Mouse (Mus musculus) small intestine, adult 2 months (tissue): ENCODE data around the gene Reck. TPM values are rescaled to one million over a fixed set of nuclear protein-coding genes. Genes with fewer than 3 reads are reported as not detected.
A peak's percentile ranks its signal among the peaks of the same experiment; 100 is the strongest.

Source experiments
- H3K27ac ChIP-seq: fragments of 200-500 bp; 2 replicates; pipeline ENCODE4 v1.5.1; 2012; ENCODE audit warnings: low read depth, low read length, control low read depth, inconsistent platforms; ENCODE audit not compliant: insufficient read depth
- H3K27me3 ChIP-seq: fragments of 200-500 bp; 2 replicates; pipeline ENCODE4 v1.6.1; 2012; ENCODE audit warnings: mild to moderate bottlenecking, moderate library complexity, low read length, inconsistent platforms; ENCODE audit not compliant: control insufficient read depth, insufficient read depth
- H3K36me3 ChIP-seq: fragments of 200-500 bp; 2 replicates; pipeline ENCODE4 v1.6.1; 2012; ENCODE audit warnings: mild to moderate bottlenecking, low read length, control low read depth, inconsistent platforms; ENCODE audit not compliant: control insufficient read depth, insufficient read depth
- H3K4me1 ChIP-seq: fragments of 200-500 bp; 2 replicates; pipeline ENCODE4 v1.6.1; 2012; ENCODE audit warnings: low read length, inconsistent platforms, mixed read lengths; ENCODE audit not compliant: control insufficient read depth, insufficient read depth, insufficient read length
- H3K4me3 ChIP-seq: fragments of 200-500 bp; 2 replicates; pipeline ENCODE4 v1.5.1; 2012; ENCODE audit warnings: low read depth, mild to moderate bottlenecking, control low read depth, inconsistent platforms, low read length, moderate library complexity
- CTCF ChIP-seq: fragments of 200-500 bp; IDR thresholded peaks from 2 replicates; pipeline ENCODE4 v1.5.1; 2012; ENCODE audit warnings: low read depth, mild to moderate bottlenecking, control low read depth, inconsistent platforms, low read length, moderate library complexity, mixed read lengths; ENCODE audit not compliant: insufficient replicate concordance, insufficient read length; ENCODE audit errors: extremely low read depth
- POLR2A ChIP-seq: fragments of 200-500 bp; IDR thresholded peaks from 2 replicates; pipeline ENCODE4 v1.6.1; 2012; ENCODE audit warnings: low read depth, mild to moderate bottlenecking, control low read depth, inconsistent platforms, low read length, moderate library complexity
- WGBS: fragments of 180-500 bp; shearing (Covaris S2); methylation state at CpG from one replicate; pipeline ENCODE4 v1.1.7; 2018; 5-methylcytosine and 5-hydroxymethylcytosine counted together
- polyA plus RNA-seq: library from polyadenylated mRNA; depleted of rRNA; stranded (reverse); fragments of >200 nt; gene quantifications from 2 replicates; pipeline ENCODE4 v1.2.3, GENCODE M21; 2012

Gene Reck
- polyA plus RNA-seq, 1 experiment, result 2.1 TPM

- TF ChIP-seq POLR2A, result no peak
- TF ChIP-seq CTCF, result peak; percentile 79
- under 1% methylated on average over 45 of the region's 45 CpGs for WGBS
Observed at GRCm38 (mm10) chr4:43957292-43957845, 82.0 kb downstream of the Reck start, which contains the start of gene Glipr2. Glipr2 (plus strand) TSS chr4:43957401.

DNA sequence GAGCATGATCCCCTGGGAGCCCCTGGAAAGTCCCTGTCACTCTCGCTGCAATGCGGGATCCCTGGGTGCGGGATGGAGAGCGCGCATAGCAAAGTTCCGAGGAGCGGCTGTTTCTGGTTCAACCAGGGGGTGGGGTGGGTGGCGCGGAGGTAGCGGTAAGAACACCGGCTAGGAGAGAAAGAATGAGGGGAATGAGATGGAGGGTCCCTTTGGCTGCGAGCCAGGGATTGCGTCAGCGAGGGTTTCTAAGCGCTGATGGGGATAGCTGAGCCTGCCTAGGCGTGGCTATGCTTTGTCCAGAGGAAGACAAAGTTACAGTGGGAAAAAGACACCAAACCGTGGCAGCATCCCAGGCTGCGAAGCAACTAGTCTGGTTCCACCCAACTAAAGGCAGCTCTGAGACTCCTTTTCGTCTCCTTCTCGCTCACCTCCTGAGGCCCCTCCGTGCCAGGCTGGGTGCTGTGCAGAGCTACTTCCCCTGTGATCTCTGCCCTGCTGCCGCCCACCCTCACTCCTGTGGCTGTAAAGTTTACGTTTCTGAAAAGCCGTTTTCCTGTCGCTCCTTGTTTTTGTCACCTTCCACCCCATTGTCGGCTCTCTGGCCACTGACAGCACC lies 82.6 kb downstream of the Reck start:
- peaks cover 44% of the 10 kb centered on the region for H3K4me1 ChIP-seq
- H3K36me3 ChIP-seq, result no peaks in the 10 kb centered on the region
- H3K27ac ChIP-seq, result 0 out of 2 replicates have a peak overlapping the region, but pooled peaks have one; percentile 17
- peak overlapping the region; percentile 82 for H3K4me3 ChIP-seq
- H3K27me3 ChIP-seq, result no peaks in the 10 kb centered on the region
- no peak for TF ChIP-seq CTCF
- no peak for TF ChIP-seq POLR2A
- under 1% methylated on average over 26 of the region's 26 CpGs for WGBS

More at GRCm38 (mm10) chr4:43957292-43957845, 82.0 kb downstream of the Reck start, which contains the start of gene Glipr2:
- Histone ChIP-seq H3K4me3 (peak within 1 kb of the TSS; percentile 82), H3K27me3 (no peaks in the 10 kb centered on the region), H3K27ac (0 out of 2 replicates have a peak within 1 kb of the TSS, but pooled peaks have one; percentile 17), H3K36me3 (no peaks in the 10 kb centered on the region), H3K4me1 (peaks cover 44% of the 10 kb centered on the region)

DNA sequence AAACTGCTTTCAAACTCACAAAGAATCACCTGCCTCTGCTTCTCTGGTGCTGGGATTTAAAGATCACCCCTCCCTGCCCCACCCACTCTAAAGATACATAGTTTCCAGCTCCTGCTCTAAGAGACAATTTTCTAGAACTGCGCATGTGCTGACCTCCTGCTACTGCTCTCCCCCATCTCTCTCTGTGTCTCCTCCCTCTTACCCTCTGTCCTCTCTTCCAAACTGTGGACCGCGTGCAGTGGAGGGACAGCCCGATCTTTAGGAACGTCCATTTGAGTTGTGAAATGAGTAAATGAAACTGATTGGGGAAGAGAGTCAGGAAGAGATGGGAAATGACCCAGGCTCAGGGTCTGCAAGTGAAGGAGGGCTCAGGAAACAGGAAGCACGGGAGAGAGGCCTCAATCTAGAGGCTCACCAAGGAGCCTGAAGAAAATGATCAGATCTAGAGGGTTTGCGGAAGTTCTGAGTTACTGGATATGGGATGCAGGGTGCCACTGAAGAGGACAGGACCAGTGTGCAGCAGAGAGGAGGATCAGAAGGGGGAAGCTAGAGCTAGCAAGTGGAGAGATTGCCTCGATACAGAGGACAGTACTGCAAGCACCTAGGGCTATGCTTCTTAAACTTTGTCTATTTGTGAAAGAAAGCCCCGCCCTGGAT lies 84.3 kb downstream of the Reck start:
- H3K36me3 ChIP-seq, result no peaks in the 10 kb centered on the region
- WGBS, result 12% methylated on average over 9 of the region's 9 CpGs
- H3K4me3 ChIP-seq, result peak overlapping the region; percentile 21
- H3K27ac ChIP-seq, result peak overlapping the region; percentile 87
- TF ChIP-seq CTCF (no peak), POLR2A (no peak)
- H3K4me1 ChIP-seq, result peaks cover 45% of the 10 kb centered on the region
- H3K27me3 ChIP-seq, result no peaks in the 10 kb centered on the region

- Histone ChIP-seq H3K4me3 (peak overlapping the region; percentile 45), H3K27ac (peak overlapping the region; percentile 87), H3K27me3 (no peaks in the 10 kb centered on the region), H3K36me3 (no peaks in the 10 kb centered on the region), H3K4me1 (peaks cover 45% of the 10 kb centered on the region)
- 21% methylated on average over 6 of the region's 6 CpGs for WGBS
- TF ChIP-seq CTCF (no peak), POLR2A (no peak)
Observed at GRCm38 (mm10) chr4:43960207-43960606, 84.9 kb downstream of the Reck start.

- Histone ChIP-seq H3K4me1 (peaks cover 41% of the 10 kb centered on the region), H3K36me3 (no peaks in the 10 kb centered on the region), H3K27me3 (no peaks in the 10 kb centered on the region), H3K4me3 (no peak overlapping the region), H3K27ac (peak overlapping the region; percentile 78)
- no peak for TF ChIP-seq POLR2A
- no peak for TF ChIP-seq CTCF
- 15% methylated on average over 2 of the region's 2 CpGs for WGBS
Observed at GRCm38 (mm10) chr4:43964326-43964833, 89.0 kb downstream of the Reck start.

DNA sequence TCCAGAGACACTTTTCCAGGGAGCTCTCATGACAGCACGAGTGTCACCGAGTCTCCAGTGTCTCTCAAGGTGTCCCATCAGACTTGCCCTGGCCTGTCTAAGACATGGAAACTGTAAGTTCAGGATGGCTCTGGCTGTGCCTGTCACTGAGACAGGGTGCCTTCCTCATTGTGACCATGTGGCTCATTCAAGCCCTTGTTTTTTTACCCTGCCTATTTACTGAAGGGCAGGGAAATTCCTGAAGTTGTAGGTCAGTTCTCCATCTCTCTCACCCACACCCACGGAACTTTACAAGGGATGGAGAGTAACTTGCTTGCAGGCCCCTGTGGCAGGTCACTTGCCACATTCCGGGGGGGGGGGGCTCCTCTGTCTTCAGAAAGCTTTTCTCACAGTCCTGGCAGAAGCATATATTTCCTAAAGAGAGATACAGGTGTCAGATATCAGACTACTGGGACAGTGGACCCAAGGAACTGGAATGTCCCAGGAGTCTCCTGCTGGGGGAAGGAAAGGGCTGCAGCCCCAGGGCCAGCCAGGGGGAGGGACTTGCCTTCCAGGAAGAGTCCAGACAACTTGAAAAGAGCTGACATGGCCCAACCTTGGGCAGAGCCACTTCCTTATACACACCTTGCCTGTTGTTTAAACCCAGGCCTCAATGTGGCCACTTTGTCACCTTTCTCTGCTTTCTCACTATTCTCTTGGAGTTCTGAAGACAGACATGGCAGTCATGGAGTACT lies 89.8 kb downstream of the Reck start:
- peak overlapping the region; percentile 39 for H3K27ac ChIP-seq
- 31% methylated on average over 4 of the region's 4 CpGs for WGBS
- no peaks in the 10 kb centered on the region for H3K27me3 ChIP-seq
- no peak overlapping the region for H3K4me3 ChIP-seq
- H3K36me3 ChIP-seq, result no peaks in the 10 kb centered on the region
- peaks cover 35% of the 10 kb centered on the region for H3K4me1 ChIP-seq
- TF ChIP-seq POLR2A (no peak), CTCF (no peak)
